In the genomic region with DNA sequence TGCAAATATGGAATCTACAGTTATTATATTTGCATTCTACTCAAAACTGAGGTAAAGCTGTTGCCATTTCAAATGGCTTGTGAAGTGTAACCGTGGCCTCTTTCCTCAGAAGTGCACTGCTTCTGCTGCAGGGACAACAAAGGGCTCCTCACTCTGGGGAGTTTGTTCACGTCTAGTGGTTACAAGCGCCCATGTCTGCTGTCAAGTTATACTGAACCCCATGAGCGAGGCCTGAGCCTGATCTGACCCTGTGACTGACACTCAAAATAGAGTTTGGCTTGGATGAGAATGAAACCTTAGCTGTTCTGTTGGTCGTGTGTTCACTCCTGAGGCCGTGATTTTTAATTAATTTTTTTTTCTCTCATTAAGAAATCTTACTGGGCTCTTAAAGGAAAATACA, we compare ENCODE assay signal across 18 mouse cellular contexts. TPM values are rescaled to one million over a fixed set of nuclear protein-coding genes. Genes with fewer than 3 reads are reported as not detected.
"Had no signal": no experiment of that assay in that cellular context is flagged by ENCODE, and none has a peak within 500 bp of the region (broad histone marks: within the 10 kb centered on the region; RNA-seq: fewer than 3 reads in every experiment).

No protein-coding gene starts in this region.

- H3K27ac ChIP-seq: lung, embryonic 15.5 days; macrophage; midbrain, embryonic 13.5 days; midbrain, embryonic 15.5 days; neural tube, embryonic 12.5 days had no signal

- H3K4me3 ChIP-seq: lung, embryonic 15.5 days; megakaryocyte, embryonic 14.5 days; midbrain, embryonic 13.5 days; midbrain, embryonic 15.5 days; neural tube, embryonic 12.5 days had no signal

- DNase-seq: liver, postnatal 0 days; lung, adult 2 months; lung, postnatal 14 days; lung, postnatal 36 days; right cerebral cortex, postnatal 14 days; spleen, adult 18-20 months; thymus, adult 18-20 months; thymus, postnatal 14 days; thymus, postnatal 36 days had no signal

RNA-seq across cellular contexts. Expression of a gene that starts 38.8 kb away (rescaled TPM):
- total RNA-seq: megakaryocyte progenitor cell, adult 5-6 weeks; monocyte, adult 5-6 weeks; neutrophil, adult 5-6 weeks had no signal
